Mouse (Mus musculus) lung, adult 2 months (tissue): ENCODE measurements at regions not wholly inside any gene's neighbourhood (a gene's known extent, or its start where the extent isn't known, plus 50 kb on each side); places are given as distances from the start of the nearest gene placed in this dataset.

ENCODE experiments used
- CTCF ChIP-seq: fragments of 200-500 bp; IDR thresholded peaks from 2 replicates; pipeline ENCODE4 v1.5.1; 2011; ENCODE audit warnings: mild to moderate bottlenecking, low read length, control low read depth; ENCODE audit not compliant: insufficient read depth
- POLR2A ChIP-seq: fragments of 200-500 bp; IDR thresholded peaks from 2 replicates; pipeline ENCODE4 v1.6.1; 2011; ENCODE audit warnings: low read depth, mild to moderate bottlenecking, control low read depth, low read length, borderline replicate concordance; ENCODE audit errors: extremely low read depth

GRCm38 (mm10) chr8:128109036-128109435 lies 249.4 kb upstream of the Nrp1 start:
- TF ChIP-seq CTCF (no peak), POLR2A (no peak)
